Mouse (Mus musculus) retina, adult 2 months (tissue): Measurements from ENCODE around the gene Trmo.

Experiments used
- DNase-seq: peaks from one replicate; pipeline ENCODE4 v3.0.0-alpha.2; 2012; ENCODE audit warnings: low read depth, low spot score

Gene Trmo

DNA sequence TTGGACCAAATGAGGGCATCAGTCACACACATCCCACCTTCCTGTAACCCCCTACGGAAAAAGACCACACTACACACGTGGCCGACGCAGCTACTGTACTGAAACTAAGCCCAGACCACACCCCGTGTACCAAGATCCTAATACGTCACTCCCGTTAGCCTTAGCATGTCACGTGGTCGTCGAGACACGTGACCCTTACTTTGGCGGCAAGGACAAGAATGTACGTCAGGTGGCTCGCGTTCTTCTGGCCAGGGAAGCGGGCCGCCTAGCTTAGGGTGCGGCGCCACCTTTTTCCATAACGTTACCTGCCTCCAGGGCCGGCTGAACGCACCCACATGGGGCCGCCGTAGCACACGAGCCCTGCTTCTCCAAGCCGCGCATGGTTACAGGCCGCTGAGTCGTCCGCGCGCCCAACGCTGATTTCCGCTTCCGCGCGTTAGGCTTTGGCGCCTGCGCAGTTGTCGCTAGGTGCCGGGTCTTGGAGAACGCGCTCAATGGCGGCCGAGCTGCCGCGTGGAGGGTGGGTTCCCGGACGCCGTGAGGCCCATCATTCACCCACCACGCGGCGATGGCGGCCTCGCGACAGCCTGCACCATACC, at the start of gene Trmo:
Gene Trmo, minus strand, starts transcription at position 425 of the 599 bp plus-strand sequence.
- DNase-seq: peak; percentile 95

- DNase-seq: no peak
Measured at GRCm38 (mm10) chr4:46432339-46433036, 43.3 kb upstream of the Trmo start.

- DNase-seq: no peak
Measured at GRCm38 (mm10) chr4:46428903-46429499, 39.8 kb upstream of the Trmo start.

- no peak for DNase-seq
Measured at GRCm38 (mm10) chr4:46422625-46423024, 33.4 kb upstream of the Trmo start.

- DNase-seq: no peak
Measured at GRCm38 (mm10) chr4:46418851-46419250, 29.6 kb upstream of the Trmo start.

DNA sequence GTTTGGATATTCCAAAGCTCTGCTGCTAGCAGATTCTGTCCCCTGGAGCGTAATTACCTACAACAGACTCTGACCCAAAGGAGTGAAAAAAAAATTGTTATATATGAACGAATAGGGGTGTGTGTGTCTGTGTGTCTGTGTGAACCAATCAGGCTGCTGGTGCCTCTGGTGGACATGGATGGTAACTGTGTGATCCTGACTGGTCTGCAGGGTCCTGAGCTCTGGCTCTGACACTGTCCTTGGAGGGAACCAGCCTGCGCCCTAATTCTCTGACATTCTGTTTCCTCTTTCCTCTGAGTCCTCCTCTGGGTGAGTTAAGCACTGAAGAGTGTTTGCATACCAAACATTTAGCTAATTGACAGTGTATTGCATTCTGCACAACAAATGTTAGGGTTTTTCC, 28.3 kb upstream of the Trmo start:
- DNase-seq: no peak

DNA sequence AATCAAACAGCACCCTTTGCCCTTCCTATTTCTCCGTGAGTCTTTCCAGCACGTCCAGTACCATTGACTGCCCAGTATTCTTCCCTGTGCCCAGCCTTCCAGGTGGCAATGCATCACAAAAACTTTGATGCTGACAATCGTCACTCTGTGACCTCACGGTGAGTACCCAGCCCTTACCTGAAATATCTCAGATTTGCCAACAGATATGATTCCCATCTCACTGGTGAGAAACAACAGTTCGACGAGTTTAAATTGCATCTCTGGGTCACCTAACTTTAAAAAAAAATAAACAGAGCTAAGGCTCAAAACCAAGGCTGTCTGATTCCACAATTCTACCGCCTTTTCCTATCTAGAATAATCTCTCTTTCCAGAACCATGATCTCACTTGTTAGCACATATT, 24.2 kb upstream of the Trmo start, which contains the start of gene Hemgn:
Gene Hemgn, minus strand, starts transcription at position 101 of the 400 bp plus-strand sequence.
- DNase-seq: no peak

GRCm38 (mm10) chr4:46412113-46412512, 22.9 kb upstream of the Trmo start:
- no peak for DNase-seq

DNA sequence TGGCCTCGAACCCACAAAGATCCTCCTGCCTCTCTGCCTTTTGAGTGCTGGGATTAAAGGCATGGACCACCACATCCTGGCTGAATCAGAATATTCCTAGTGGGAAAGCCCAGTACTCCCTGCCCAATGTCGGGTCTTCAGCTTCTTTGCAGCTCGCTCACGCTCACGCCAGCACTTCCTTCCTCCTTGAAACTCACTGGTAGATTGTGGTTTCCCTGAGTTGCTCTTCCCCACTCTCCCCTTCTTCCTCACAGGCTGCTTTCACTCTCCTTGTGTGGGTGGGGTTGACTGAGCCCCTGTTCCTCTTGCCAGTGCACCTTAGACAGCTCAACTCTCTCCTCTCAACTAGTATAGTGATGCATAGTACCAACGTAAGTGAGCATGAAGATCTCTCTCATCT, 22.3 kb upstream of the Trmo start:
- no peak for DNase-seq

GRCm38 (mm10) chr4:46410677-46411076, 21.4 kb upstream of the Trmo start:
- DNase-seq: no peak

DNA sequence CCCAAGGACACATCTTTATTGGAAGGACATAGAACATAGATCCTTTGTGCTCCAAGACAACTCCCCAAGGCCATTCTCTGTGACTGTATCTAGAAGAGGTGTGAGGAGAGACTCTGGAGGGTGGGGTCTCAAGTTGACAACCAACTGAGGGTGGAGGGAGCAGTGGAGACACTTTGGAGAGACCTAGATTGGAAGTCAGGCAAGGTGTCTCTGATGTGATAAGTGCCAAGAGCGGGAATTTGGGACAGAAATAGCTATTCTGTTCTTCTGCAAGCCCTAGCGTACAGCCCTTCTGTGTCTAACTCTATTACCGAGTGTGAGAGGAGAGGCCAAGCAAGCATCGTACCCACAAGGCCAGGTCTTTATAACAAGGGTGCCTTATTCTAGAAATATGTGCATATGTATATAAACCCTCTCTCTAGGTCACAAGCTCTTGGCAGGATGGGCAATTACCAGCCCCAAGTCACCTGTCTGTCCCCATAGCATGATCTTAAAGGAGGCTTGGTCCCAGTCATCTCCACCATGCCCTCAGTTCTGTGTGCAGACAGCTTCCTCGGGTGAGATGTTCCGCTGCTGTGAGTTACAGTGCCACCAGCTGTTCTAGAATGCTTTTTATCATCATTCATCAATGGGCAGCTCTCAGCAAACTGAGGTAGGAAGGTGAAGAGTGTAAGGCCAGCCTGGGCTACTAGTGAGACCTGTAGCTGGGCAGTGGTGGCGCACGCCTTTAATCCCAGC, 17.9 kb upstream of the Trmo start:
- no peak for DNase-seq

- DNase-seq: no peak
Measured at GRCm38 (mm10) chr4:46404042-46404795, 15.0 kb upstream of the Trmo start.

DNA sequence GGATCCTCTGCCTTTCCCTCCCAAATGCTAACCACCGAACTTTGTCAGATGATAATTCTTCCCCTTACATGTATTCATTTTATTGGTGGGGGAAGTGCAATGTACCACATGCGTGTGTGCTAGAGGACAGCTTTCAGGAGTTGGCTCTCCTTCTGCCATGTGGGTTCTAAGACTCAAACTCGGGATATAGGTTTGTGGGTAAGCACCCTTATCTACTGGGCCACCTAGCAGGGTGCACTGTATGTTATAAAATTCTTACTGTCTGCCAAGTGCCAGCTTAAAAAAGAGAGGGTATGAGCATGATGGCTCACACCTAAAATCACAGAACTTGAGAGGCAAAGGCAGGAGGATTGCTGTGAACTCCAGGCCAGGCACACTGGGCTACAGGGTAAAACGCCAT, 9.6 kb upstream of the Trmo start:
- DNase-seq: no peak

DNA sequence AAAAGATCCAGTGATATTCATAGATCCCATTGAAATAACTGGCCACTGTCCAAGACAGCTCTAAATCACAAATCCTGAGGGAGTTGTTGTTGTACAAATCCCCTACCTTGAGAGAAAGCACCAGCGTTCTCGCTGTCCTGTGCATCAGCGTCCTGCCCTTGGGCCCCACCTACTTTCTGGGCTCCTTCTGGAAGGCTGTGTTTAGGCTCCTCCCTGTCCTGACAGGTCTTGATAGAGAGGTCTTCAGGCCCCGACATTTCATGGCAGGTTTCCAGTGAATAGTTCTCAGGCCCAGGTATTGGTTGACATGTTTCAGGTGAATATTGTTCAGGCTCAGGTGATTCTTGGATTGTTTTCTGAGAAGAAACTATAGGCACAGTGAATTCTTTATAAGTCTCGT, 6.5 kb upstream of the Trmo start:
- no peak for DNase-seq

DNA sequence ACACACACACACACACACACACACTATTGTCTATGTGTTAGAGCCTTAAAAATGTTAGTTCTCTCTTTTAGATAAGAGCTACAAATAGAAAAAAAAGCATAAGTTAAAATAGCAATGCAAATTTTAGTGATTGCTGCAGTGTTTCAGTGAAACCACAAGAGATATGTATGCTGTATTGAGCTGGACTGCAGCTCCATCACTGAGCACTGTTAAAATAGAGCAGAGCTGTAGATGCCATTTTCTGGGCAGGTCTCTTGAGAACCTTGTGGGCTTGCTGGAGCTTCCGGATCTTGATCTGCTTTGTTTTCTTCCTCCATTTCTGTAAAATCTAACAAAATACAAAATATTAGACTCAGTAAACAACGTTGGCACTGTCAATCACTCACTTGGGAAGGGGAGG, 5.2 kb upstream of the Trmo start:
- no peak for DNase-seq

- DNase-seq: peak; percentile 56
Measured at GRCm38 (mm10) chr4:46390390-46390970, 1.2 kb upstream of the Trmo start.

DNA sequence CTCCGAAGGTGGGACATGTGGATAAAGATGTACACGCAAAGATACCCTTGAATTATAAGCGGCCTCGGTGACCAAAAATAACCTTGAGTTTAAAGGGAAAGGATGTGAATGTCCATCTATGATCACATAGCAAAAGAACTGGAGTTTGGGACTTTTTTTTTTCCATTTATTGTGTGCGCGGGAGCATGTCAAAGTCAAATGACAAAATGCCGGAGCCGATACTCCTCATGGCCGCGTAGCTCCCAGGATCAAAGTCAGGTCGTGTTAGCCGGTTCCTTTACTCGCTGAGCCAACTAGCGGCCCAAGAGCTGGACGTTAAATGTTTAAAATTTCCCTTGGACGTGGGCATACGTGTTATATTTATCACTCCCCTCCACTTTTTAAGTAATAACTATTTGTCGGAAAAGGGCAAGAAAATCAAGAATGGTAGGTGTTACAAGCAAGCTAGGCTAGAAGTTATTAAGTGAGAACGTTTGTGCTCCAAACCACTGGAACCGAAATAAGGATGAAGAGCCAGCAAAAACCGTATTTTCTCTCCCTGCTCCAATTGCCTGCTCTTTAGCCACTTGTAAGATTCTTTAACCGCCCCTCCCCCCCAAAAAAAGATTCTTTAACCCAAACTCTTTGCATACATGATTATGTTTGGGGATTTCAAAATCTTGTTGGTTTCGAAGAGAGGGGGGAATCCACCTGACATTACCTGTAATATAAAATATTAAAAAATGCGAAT, 540 bp upstream of the Trmo start:
- DNase-seq: peak; percentile 40

DNA sequence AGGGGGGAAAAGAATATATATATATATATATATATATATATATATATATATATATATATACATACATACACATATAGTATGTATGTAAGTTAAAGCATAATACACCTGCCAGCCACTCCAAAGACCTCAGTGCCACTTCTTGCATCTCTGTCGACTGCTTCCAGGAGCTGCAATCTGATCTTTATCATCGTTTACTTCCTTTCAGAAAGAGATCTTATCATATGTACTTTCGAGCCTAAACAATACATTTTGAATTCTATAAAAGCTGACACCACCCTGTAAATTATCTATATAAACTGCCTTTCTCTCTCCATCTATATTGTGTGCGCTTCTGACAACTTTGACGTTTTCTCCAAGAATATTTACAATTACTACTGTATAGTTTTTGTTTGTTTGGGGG, 681 bp downstream of the Trmo start:
- no peak for DNase-seq

GRCm38 (mm10) chr4:46374869-46375368, 14.3 kb downstream of the Trmo start:
- DNase-seq: peak; percentile 59

DNA sequence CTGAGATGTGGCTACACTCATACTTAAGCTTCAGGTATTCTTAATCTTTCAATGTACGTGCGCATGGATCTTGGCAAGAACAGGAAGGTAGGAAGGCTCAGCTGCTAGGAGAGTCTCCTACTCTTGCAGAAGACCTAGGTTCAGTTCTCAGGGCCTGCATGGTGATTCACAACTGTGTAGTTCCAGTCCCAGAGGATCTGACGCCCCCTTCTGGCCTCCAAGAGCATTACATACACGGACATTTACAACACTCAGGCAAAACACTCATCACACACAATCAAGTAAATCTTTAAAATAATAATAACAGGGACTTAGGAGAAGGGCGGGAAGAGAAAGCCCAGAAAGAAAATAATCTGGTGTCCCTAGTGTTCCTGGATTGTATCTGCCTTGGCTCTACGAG, 14.8 kb downstream of the Trmo start:
- DNase-seq: no peak
